ENCODE assay signal across 8 mouse cellular contexts in the genomic region with DNA sequence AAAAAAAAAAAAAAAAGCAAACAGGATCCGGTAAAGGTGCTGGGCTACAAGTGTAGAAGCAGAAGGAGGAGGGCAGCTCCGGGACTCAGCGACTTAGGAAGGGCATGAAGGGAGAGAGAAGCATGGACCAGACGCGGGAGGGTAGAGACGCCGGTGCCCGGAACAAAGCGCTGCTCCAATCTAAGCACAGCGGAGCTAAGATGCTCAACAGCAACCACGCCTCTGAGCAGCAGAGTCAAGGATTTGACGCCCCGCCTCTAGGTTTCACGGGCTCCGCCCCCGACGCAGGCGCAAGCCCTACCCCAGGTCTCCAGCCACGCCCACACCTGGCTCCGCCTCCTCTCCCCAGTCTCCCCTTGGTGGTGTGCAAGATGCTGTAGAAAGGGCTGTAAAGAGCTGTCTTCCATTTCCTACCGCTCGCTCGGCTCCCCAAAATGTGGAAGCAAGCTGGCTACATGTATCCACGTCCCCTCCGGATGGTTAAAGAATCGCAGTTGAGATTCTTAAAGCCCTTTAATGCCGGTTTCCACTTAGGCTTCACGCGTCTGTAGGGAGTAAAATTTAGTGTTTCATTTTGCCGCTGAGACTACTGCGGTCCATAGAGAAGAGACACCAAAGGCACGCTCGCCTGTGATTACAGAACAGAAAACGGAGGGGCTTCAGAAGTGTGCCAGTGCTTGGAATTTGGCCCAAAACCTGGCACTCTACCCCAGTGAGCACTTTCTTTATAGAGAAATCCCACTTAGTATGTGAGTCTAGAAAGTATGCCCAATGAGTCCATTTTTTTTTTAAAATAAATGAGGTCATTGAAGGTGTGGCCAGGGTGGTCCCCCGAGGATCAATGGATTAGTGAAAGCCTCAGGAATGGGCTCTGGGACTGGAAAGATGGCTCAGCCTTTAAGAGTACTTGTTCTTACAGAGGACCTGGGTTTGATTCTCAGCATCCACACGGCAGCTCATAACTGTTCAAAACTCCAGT. TPM values are rescaled to one million over a fixed set of nuclear protein-coding genes. Genes with fewer than 3 reads are reported as not detected.
DNase-seq lines count a peak whose midpoint lies in the region; ATAC-seq and TF ChIP-seq lines count a peak whose summit lies in the region.

A gene (minus strand): TSS at position 211 of the 979 bp plus-strand sequence.

- H3K9me3 ChIP-seq in ES-E14 (ENCODE audit: control insufficient read depth, insufficient read depth, low read depth, low read length): no peaks in the 10 kb centered on the region
- no peaks in the 10 kb centered on the region for H3K9me3 ChIP-seq in forebrain, embryonic 15.5 days
- no peaks in the 10 kb centered on the region for H3K9me3 ChIP-seq in lung, embryonic 14.5 days (ENCODE audit: low read depth, low read length)

- 2% methylated on average over 35 of the region's 36 CpGs for WGBS in forebrain, embryonic 15.5 days
- 3% methylated on average over 36 of the region's 36 CpGs for WGBS in lung, embryonic 14.5 days
- 2% methylated on average over 36 of the region's 36 CpGs for WGBS in olfactory bulb, adult 2 months
- 3% methylated on average over 36 of the region's 36 CpGs for WGBS in thymus, adult 2 months

- intact Hi-C loops in heart, postnatal 36 days (cut with DNase I): no loop called here

- peak within 1 kb of the TSS; percentile 38; the same call in 1 of the 2 replicates for H3K9ac ChIP-seq in ES-E14 (ENCODE audit: insufficient read depth, low read depth, low read length, poor library complexity, severe bottlenecking)
- peak within 1 kb of the TSS; percentile 96 for H3K9ac ChIP-seq in forebrain, embryonic 15.5 days (replicated peaks)
- H3K9ac ChIP-seq in lung, embryonic 14.5 days: peak within 1 kb of the TSS; percentile 41

- no peaks in the 10 kb centered on the region for H3K36me3 ChIP-seq in ES-E14 (ENCODE audit: control insufficient read depth, insufficient read depth, low read length, poor library complexity, severe bottlenecking)
- no peaks in the 10 kb centered on the region for H3K36me3 ChIP-seq in forebrain, embryonic 15.5 days
- no peaks in the 10 kb centered on the region for H3K36me3 ChIP-seq in lung, embryonic 14.5 days (ENCODE audit: insufficient read depth)
- H3K36me3 ChIP-seq in thymus, adult 2 months (ENCODE audit: control insufficient read depth, insufficient read depth, low read length): no peaks in the 10 kb centered on the region

- DNase-seq in ES-E14 (ENCODE audit: low read depth, low spot score): peak; percentile 98
- DNase-seq in cerebellum, adult 11-12 months: peak; percentile 98
- peak; percentile 88 for DNase-seq in heart, postnatal 36 days
- DNase-seq in layer of hippocampus, adult 2 months (ENCODE audit: low spot score in 2 of 2): peak; percentile 96
- peak; percentile 98 for DNase-seq in lung, embryonic 14.5 days
- peak; percentile 99 for DNase-seq in thymus, adult 2 months

- peak within 1 kb of the TSS; percentile 59 to 77 for H3K4me3 ChIP-seq in ES-E14 (ENCODE audit: insufficient read depth in 1 of 2, low read depth in 1 of 2, low read length in 2 of 2, poor library complexity in 1 of 2, severe bottlenecking in 1 of 2)
- peak within 1 kb of the TSS; percentile 92 for H3K4me3 ChIP-seq in forebrain, embryonic 15.5 days
- H3K4me3 ChIP-seq in layer of hippocampus, adult 2 months: peak within 1 kb of the TSS; percentile 87
- H3K4me3 ChIP-seq in lung, embryonic 14.5 days (ENCODE audit: low read depth, low read length): peak within 1 kb of the TSS; percentile 50
- H3K4me3 ChIP-seq in olfactory bulb, adult 2 months (ENCODE audit: insufficient read depth, low read depth, low read length): peak within 1 kb of the TSS; percentile 91
- peak within 1 kb of the TSS; percentile 43 for H3K4me3 ChIP-seq in thymus, adult 2 months (ENCODE audit: control insufficient read depth, insufficient read depth, low read length)

- TF ChIP-seq POLR2A in olfactory bulb, adult 2 months (IDR thresholded peaks at IDR 0.05; ENCODE audit: insufficient read depth, low read depth, low read length): peak; percentile 84
- peak; percentile 19; the same call in 1 of the 2 replicates for TF ChIP-seq POLR2A in thymus, adult 2 months (IDR thresholded peaks at IDR 0.05; ENCODE audit: control insufficient read depth, extremely low read depth, insufficient read depth, low read length, poor library complexity)

- in situ Hi-C loops in ES-E14 (cut with MboI; ENCODE audit: low sequenced_read_pairs in 2 of 2, unreplicated experiment in 2 of 2): no loop called here

- ATAC-seq in forebrain, embryonic 15.5 days (replicated peaks): peak; percentile 98
- ATAC-seq in lung, embryonic 14.5 days (ENCODE audit: insufficient read depth): peak; percentile 94

- no peak within 1 kb of the TSS for H3K27ac ChIP-seq in ES-E14 (ENCODE audit: insufficient read depth, low read depth, low read length, poor library complexity, severe bottlenecking)
- H3K27ac ChIP-seq in forebrain, embryonic 15.5 days (replicated peaks): peak within 1 kb of the TSS; percentile 96
- H3K27ac ChIP-seq in layer of hippocampus, adult 2 months: peak within 1 kb of the TSS; percentile 83
- no peak within 1 kb of the TSS for H3K27ac ChIP-seq in lung, embryonic 14.5 days (ENCODE audit: low read depth)
- H3K27ac ChIP-seq in olfactory bulb, adult 2 months (ENCODE audit: insufficient read depth, low read depth, low read length): peak within 1 kb of the TSS; percentile 91
- no peak within 1 kb of the TSS for H3K27ac ChIP-seq in thymus, adult 2 months (ENCODE audit: control insufficient read depth, insufficient read depth, low read length)

- no peaks in the 10 kb centered on the region for H3K27me3 ChIP-seq in forebrain, embryonic 15.5 days
- peaks cover 56% of the 10 kb centered on the region for H3K27me3 ChIP-seq in lung, embryonic 14.5 days (ENCODE audit: insufficient read depth, low read length)
- peaks cover 6% of the 10 kb centered on the region for H3K27me3 ChIP-seq in thymus, adult 2 months (ENCODE audit: control insufficient read depth, insufficient read depth, low read length)

- H3K4me2 ChIP-seq in forebrain, embryonic 15.5 days (replicated peaks): peak within 1 kb of the TSS; percentile 56
- peak within 1 kb of the TSS; percentile 99 for H3K4me2 ChIP-seq in lung, embryonic 14.5 days

- peaks cover 0 to 2% of the 10 kb centered on the region in 2 experiments; a peak in 1 of 4 replicates for H3K4me1 ChIP-seq in ES-E14 (ENCODE audit: control insufficient read depth in 2 of 2, insufficient read depth in 2 of 2, low read length in 2 of 2, poor library complexity in 1 of 2)
- peaks cover 30% of the 10 kb centered on the region for H3K4me1 ChIP-seq in forebrain, embryonic 15.5 days
- 0 out of 2 replicates have a peak, but pooled peaks cover 4% of the 10 kb centered on the region for H3K4me1 ChIP-seq in lung, embryonic 14.5 days (ENCODE audit: insufficient read depth)
- peaks cover 5% of the 10 kb centered on the region for H3K4me1 ChIP-seq in olfactory bulb, adult 2 months (ENCODE audit: control insufficient read depth, insufficient read depth, low read length)
- H3K4me1 ChIP-seq in thymus, adult 2 months (replicated peaks; ENCODE audit: control insufficient read depth, insufficient read depth, low read length): peaks cover 15% of the 10 kb centered on the region

- TF ChIP-seq CTCF in layer of hippocampus, adult 2 months (conservative IDR thresholded peaks at IDR 0.05): peak; percentile 32
- 0 out of 2 replicates have a peak, but pooled peaks have one; percentile 15 for TF ChIP-seq CTCF in lung, embryonic 14.5 days (IDR thresholded peaks at IDR 0.05; ENCODE audit: low read depth)
- TF ChIP-seq CTCF in olfactory bulb, adult 2 months (IDR thresholded peaks at IDR 0.05; ENCODE audit: insufficient read depth, low read depth, low read length): no peak
- TF ChIP-seq CTCF in thymus, adult 2 months (IDR thresholded peaks at IDR 0.05; ENCODE audit: borderline replicate concordance, control insufficient read depth, extremely low read depth, insufficient read depth, low read length, poor library complexity): no peak

TF ChIP-seq in ES-E14, 5 proteins besides CTCF, POLR2A, EP300 and RAD21:
- TF ChIP-seq HCFC1 (IDR thresholded peaks at IDR 0.05; ENCODE audit: borderline replicate concordance, insufficient read depth, low read length) (peak; percentile 49; the same call in 1 of the 2 replicates), MAFK (IDR thresholded peaks at IDR 0.05; ENCODE audit: insufficient read depth, low read depth, low read length) (no peak), ZNF384 (IDR thresholded peaks at IDR 0.05; ENCODE audit: low read depth, low read length) (peak; percentile 92), CHD2 (IDR thresholded peaks at IDR 0.05; ENCODE audit: low read depth, low read length) (no peak)

RNA-seq across cellular contexts. Expression of the gene that starts here (rescaled TPM):
- 3.7 and 5.0 TPM in 2 replicates for total RNA-seq in ES-E14 (2012; rRNA removed)
- polyA plus RNA-seq in forebrain, embryonic 15.5 days (2015; fragmentation: Nextera tagmentation; extraction: Ambion mirVana): 48.3 and 54.8 TPM in 2 replicates
- under 1 TPM; 0.46 to 0.50 TPM for total RNA-seq in heart, postnatal 36 days (2021)
- total RNA-seq in layer of hippocampus, adult 2 months (2021): 10 to 100 TPM; 39.2 to 45.4 TPM
- polyA plus RNA-seq in lung, embryonic 14.5 days (2014; fragmentation: Nextera tagmentation; extraction: Ambion mirVana): 1.2 and 1.4 TPM in 2 replicates
- polyA plus RNA-seq in olfactory bulb, adult 2 months (2012; ENCODE audit: insufficient read depth, insufficient read length, low replicate concordance, missing spikeins): not detected in 2 replicates
- polyA plus RNA-seq in thymus, adult 2 months (2012; rRNA removed): 0.62 and 0.97 TPM in 2 replicates

Comparison
In these comparisons a context has a peak if more than half of its experiments do, and no peak if none do; other contexts are left out.
1. RNA of the gene that starts here (polyA plus RNA-seq): 48.3 to 54.8 TPM in forebrain, embryonic 15.5 days; 1.2 to 1.4 TPM in lung, embryonic 14.5 days, 0.62 to 0.97 TPM in thymus, adult 2 months and not detected in olfactory bulb, adult 2 months; every median in the first group is over 10 times any median in the second.
2. Peak in DNase-seq in heart, postnatal 36 days; RNA of the gene not detected or under 1 TPM.
3. Peak in DNase-seq and H3K4me3 ChIP-seq in thymus, adult 2 months; RNA of the gene not detected or under 1 TPM.
4. H3K27ac ChIP-seq: peak in forebrain, embryonic 15.5 days (single experiment), layer of hippocampus, adult 2 months (single experiment) and olfactory bulb, adult 2 months (single experiment); none in ES-E14 (single experiment), lung, embryonic 14.5 days (single experiment) and thymus, adult 2 months (single experiment).
5. H3K9ac ChIP-seq: peak in every context shown above with its lines; median percentile 96 in forebrain, embryonic 15.5 days; 41 in lung, embryonic 14.5 days; 38 in ES-E14.
6. CTCF ChIP-seq: peak in layer of hippocampus, adult 2 months (single experiment) and lung, embryonic 14.5 days (single experiment); none in olfactory bulb, adult 2 months (single experiment) and thymus, adult 2 months (single experiment).
7. Peak in every context shown above with its lines, with median percentiles within 50 percentile points of each other: DNase-seq and H3K4me3 ChIP-seq.